Mouse (Mus musculus): ENCODE results near the gene Loxl1. TPM values are rescaled to one million over a fixed set of nuclear protein-coding genes. Genes with fewer than 3 reads are reported as not detected.
A peak's percentile ranks its signal among the peaks of the same experiment; 100 is the strongest.

Loxl1 gene
- polyA plus RNA-seq (2014; fragmentation: Nextera tagmentation; extraction: Ambion mirVana): 9.9 TPM in 2 replicates

DNA sequence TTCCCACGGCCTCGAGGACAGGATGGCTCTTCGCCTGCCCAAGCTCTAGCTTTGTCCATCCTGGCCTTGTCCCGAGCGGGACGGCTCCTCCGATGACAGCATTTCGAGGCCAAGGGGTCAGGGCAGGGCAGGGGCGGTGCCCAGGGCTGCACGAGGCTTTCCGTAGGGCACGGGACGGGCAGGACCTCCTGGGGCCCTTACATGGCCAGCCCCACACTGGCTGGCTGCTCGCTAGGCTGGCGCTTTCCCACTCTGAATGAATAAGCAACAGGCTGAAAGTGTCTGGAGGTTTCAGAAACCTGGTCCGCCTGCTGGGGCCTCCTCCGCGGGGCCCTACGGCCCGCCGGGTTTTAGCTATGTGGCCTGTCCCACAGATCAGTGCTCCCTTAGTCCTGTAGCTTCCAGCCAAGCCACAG lies at the start of gene Loxl1:
Gene Loxl1 (minus strand): TSS at position 243 of the 416 bp plus-strand sequence.
- Histone ChIP-seq H3K4me2 (peak within 1 kb of the TSS; percentile 59), H3K27ac (ENCODE audit: low read depth, low read length) (no peak within 1 kb of the TSS; the same call in 1 of the 2 replicates), H3K9ac (ENCODE audit: low read length) (peak within 1 kb of the TSS; percentile 41), H3K27me3 (ENCODE audit: control insufficient read depth, insufficient read depth, low read length) (peaks cover 21% of the 10 kb centered on the region), H3K4me1 (ENCODE audit: control insufficient read depth, insufficient read depth, low read length) (peaks cover 21% of the 10 kb centered on the region), H3K36me3 (ENCODE audit: control insufficient read depth, insufficient read depth, low read length) (no peaks in the 10 kb centered on the region), H3K9me3 (ENCODE audit: control insufficient read depth, low read length) (no peaks in the 10 kb centered on the region), H3K4me3 (ENCODE audit: low read depth, low read length) (peak within 1 kb of the TSS; percentile 34)
- DNase-seq (ENCODE audit: low spot score, missing footprints) (peak; percentile 96), ATAC-seq (ENCODE audit: low FRiP score) (peak; percentile 62)
- under 1% methylated on average over 21 of the region's 21 CpGs for WGBS

DNA sequence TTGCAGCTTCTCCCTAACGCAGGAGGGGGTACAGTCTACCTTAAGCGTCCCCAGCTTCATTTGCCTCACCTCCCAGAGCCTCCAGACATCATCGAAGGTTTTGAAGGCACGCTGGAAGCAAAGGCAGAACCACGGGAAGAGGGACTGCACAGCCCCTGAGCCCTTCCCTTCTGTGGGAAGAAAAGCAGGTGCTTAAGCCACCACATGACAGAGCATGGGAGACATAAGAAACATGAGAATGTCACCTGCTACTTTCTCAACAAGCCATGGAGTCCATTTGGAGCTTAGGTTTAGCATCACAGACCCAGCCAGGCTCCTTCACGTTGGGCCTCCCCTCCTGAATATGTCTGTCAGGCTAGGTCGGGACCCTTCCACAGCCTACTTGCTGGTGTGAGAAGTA lies 49.0 kb upstream of the Loxl1 start:
- Histone ChIP-seq H3K9me3 (ENCODE audit: control insufficient read depth, low read length) (no peaks in the 10 kb centered on the region), H3K4me3 (ENCODE audit: low read depth, low read length) (no peak overlapping the region), H3K4me2 (no peak overlapping the region), H3K4me1 (ENCODE audit: control insufficient read depth, insufficient read depth, low read length) (no peaks in the 10 kb centered on the region), H3K9ac (ENCODE audit: low read length) (no peak overlapping the region), H3K27me3 (ENCODE audit: control insufficient read depth, insufficient read depth, low read length) (no peaks in the 10 kb centered on the region), H3K36me3 (ENCODE audit: control insufficient read depth, insufficient read depth, low read length) (no peaks in the 10 kb centered on the region), H3K27ac (ENCODE audit: low read depth, low read length) (no peak overlapping the region)
- ATAC-seq (ENCODE audit: low FRiP score) (no peak), DNase-seq (ENCODE audit: low spot score, missing footprints) (no peak)
- 83% methylated on average over 7 of the region's 7 CpGs for WGBS

DNA sequence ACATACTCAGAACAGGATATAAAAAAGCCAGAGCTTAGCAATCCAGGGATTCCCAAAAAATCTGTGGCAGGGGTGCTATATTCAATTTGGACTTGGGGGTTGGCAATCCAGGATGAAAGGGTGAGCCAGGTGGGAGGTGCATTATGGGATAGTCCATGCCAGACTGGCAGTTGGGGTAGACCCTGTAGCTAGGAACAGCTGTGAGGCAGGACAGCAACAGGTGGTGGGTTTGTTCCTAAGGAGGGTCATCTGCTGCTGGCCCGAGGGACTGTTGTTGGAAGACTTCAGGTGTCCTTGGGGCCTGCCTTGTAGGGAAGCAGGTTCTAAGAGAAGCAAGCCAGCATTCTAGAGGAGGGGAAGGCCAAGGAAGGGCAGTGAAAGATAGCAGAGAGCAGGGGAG lies 48.4 kb upstream of the Loxl1 start:
- Histone ChIP-seq H3K4me1 (ENCODE audit: control insufficient read depth, insufficient read depth, low read length) (no peaks in the 10 kb centered on the region), H3K27me3 (ENCODE audit: control insufficient read depth, insufficient read depth, low read length) (no peaks in the 10 kb centered on the region), H3K9ac (ENCODE audit: low read length) (no peak overlapping the region), H3K27ac (ENCODE audit: low read depth, low read length) (no peak overlapping the region), H3K9me3 (ENCODE audit: control insufficient read depth, low read length) (no peaks in the 10 kb centered on the region), H3K4me3 (ENCODE audit: low read depth, low read length) (no peak overlapping the region), H3K36me3 (ENCODE audit: control insufficient read depth, insufficient read depth, low read length) (no peaks in the 10 kb centered on the region), H3K4me2 (no peak overlapping the region)
- WGBS: 69% methylated on average over 1 of the region's 1 CpGs
- no peak for ATAC-seq (ENCODE audit: low FRiP score)
- no peak for DNase-seq (ENCODE audit: low spot score, missing footprints)

DNA sequence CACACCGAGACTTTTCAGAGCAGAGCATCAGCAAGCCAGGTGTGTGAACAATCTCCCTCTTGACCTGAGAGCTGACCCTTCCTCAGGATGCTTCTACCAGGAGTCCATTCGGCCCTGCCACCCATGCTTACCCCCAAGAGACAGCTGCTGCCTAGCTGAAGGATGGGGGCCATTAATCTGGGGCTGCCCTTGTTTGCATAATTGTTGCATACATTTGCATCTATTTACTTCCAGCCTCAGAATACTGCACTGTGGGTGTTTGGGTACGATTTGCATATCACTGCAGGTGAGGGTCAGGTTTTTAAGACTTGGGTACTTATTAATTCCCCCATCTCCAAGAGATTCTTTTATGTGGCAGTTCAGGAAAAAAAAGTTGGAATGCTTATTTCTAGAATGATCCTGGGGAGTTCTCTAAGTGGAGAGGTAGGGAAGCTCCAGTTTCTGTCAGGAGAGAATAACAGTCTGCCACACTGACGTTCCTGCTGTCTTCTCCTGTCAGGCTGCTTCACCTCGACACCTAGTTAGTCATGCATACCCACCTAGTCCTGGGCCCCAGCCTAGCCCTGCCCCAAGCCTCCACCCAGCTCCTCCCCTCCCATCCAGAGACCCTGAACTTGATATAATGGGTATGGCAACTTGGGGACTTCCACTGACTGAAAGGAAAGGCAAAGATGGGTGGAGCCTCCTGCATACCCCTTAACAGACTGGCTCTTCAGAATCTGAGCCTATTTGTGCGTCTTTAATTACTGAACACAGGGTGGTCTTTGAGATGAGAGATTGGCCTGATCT lies 42.5 kb upstream of the Loxl1 start:
- 44% methylated on average over 6 of the region's 6 CpGs for WGBS

DNA sequence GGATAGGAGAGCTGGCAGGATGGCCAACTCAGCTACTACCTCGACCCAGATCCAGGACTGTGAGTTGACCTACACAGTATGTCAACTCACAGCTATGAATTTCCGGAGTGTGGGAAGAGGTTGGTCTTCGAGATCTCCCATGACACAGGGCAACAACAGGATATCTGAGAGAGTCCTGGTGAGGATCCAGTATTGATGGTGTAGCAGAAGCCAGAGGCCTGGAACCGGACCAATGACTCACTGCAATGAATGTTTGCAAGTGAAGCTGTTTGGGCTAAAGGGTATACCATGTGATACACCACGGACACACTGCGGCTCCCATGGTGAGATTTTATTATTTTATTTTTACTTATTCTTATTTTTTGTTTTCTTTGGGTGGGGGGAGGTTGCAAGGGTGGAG lies 41.7 kb upstream of the Loxl1 start:
- Histone ChIP-seq H3K4me3 (ENCODE audit: low read depth, low read length) (no peak overlapping the region), H3K4me1 (ENCODE audit: control insufficient read depth, insufficient read depth, low read length) (peaks cover 2% of the 10 kb centered on the region; the same call in 1 of the 2 replicates), H3K9me3 (ENCODE audit: control insufficient read depth, low read length) (no peaks in the 10 kb centered on the region), H3K9ac (ENCODE audit: low read length) (no peak overlapping the region), H3K27me3 (ENCODE audit: control insufficient read depth, insufficient read depth, low read length) (no peaks in the 10 kb centered on the region), H3K36me3 (ENCODE audit: control insufficient read depth, insufficient read depth, low read length) (no peaks in the 10 kb centered on the region), H3K27ac (ENCODE audit: low read depth, low read length) (no peak overlapping the region), H3K4me2 (no peak overlapping the region)
- 83% methylated on average over 6 of the region's 6 CpGs for WGBS
- no peak for DNase-seq (ENCODE audit: low spot score, missing footprints)
- no peak for ATAC-seq (ENCODE audit: low FRiP score)

More for the DNA sequence above, 42.5 kb upstream of the Loxl1 start:
- Histone ChIP-seq H3K4me3 (ENCODE audit: low read depth, low read length) (no peak overlapping the region), H3K4me2 (no peak overlapping the region), H3K4me1 (ENCODE audit: control insufficient read depth, insufficient read depth, low read length) (peaks cover 2% of the 10 kb centered on the region; the same call in 1 of the 2 replicates), H3K9ac (ENCODE audit: low read length) (no peak overlapping the region), H3K27me3 (ENCODE audit: control insufficient read depth, insufficient read depth, low read length) (no peaks in the 10 kb centered on the region), H3K27ac (ENCODE audit: low read depth, low read length) (no peak overlapping the region), H3K36me3 (ENCODE audit: control insufficient read depth, insufficient read depth, low read length) (no peaks in the 10 kb centered on the region), H3K9me3 (ENCODE audit: control insufficient read depth, low read length) (no peaks in the 10 kb centered on the region)
- ATAC-seq (ENCODE audit: low FRiP score) (no peak), DNase-seq (ENCODE audit: low spot score, missing footprints) (no peak)

DNA sequence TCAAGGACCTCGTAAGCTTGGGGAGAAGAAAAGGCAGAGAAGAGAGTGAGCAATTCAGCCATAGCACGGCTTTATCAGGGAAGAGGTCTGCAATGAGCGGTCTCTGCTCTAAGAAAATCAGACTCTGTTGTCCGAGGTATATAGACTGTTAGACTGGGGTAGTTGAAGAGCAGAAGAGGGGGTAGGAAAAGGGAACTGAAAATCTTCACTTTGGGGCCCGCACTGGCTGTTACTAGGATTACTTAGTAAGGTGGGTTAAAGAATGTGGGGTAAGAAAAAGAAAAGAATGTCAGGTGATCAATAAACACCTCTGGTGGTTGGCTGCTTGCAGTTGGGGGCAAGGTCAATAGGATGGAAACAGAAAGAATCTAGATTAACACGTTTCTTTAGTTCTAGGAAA lies 40.2 kb upstream of the Loxl1 start:
- WGBS: 87% methylated on average over 6 of the region's 6 CpGs
- no peaks in the 10 kb centered on the region for H3K36me3 ChIP-seq (ENCODE audit: control insufficient read depth, insufficient read depth, low read length)
- ATAC-seq (ENCODE audit: low FRiP score) (no peak), DNase-seq (ENCODE audit: low spot score, missing footprints) (no peak)
- no peaks in the 10 kb centered on the region for H3K9me3 ChIP-seq (ENCODE audit: control insufficient read depth, low read length)
- peaks cover 2% of the 10 kb centered on the region; the same call in 1 of the 2 replicates for H3K4me1 ChIP-seq (ENCODE audit: control insufficient read depth, insufficient read depth, low read length)
- no peak overlapping the region for H3K4me3 ChIP-seq (ENCODE audit: low read depth, low read length)
- no peak overlapping the region for H3K27ac ChIP-seq (ENCODE audit: low read depth, low read length)
- H3K27me3 ChIP-seq (ENCODE audit: control insufficient read depth, insufficient read depth, low read length): no peaks in the 10 kb centered on the region
- no peak overlapping the region for H3K9ac ChIP-seq (ENCODE audit: low read length)
- H3K4me2 ChIP-seq: no peak overlapping the region

DNA sequence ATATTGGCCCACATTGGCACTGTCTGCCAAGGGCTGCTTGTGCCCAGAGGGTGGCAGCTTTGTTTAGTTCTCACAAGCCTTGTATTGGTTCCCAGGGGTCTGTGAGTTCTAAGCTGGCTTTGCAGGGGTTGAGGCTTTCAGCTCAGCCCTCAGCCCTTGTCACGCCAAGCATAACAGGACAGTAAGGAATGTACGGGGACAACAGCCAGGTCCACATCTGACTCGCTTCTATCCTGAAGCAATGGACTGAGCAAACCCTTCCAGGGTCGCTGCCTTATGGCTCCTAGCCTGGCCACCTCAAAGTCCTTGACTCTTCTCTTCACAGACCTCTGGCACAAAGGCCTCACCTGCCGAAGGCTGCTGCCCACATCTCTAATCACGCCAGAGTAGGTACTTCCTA lies 34.8 kb upstream of the Loxl1 start:
- 88% methylated on average over 6 of the region's 6 CpGs for WGBS

DNA sequence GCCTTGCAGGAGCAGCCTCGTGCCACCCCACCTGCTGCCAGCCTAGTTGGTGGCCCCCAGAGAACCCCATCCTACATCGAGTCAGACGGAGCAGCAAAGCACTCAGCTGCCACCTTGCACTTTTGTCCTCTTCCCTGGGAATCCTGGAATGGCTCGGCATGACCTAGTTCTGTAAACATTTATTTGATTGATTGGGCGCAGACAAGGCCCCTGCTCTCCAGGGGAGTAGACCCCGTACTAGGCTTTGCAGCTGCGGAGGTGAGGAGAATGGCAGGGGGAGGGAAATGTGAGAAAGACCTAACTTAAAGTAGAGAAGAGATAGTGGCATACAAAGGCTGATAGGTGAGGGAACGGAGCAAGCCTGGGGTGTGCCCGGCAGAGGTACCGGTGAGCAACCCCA lies 33.5 kb upstream of the Loxl1 start:
- Histone ChIP-seq H3K4me2 (no peak overlapping the region), H3K4me1 (ENCODE audit: control insufficient read depth, insufficient read depth, low read length) (no peaks in the 10 kb centered on the region), H3K4me3 (ENCODE audit: low read depth, low read length) (no peak overlapping the region), H3K36me3 (ENCODE audit: control insufficient read depth, insufficient read depth, low read length) (no peaks in the 10 kb centered on the region), H3K27me3 (ENCODE audit: control insufficient read depth, insufficient read depth, low read length) (no peaks in the 10 kb centered on the region), H3K9ac (ENCODE audit: low read length) (no peak overlapping the region), H3K9me3 (ENCODE audit: control insufficient read depth, low read length) (no peaks in the 10 kb centered on the region), H3K27ac (ENCODE audit: low read depth, low read length) (no peak overlapping the region)
- no peak for ATAC-seq (ENCODE audit: low FRiP score)
- no peak for DNase-seq (ENCODE audit: low spot score, missing footprints)
- WGBS: 68% methylated on average over 10 of the region's 10 CpGs

More for the DNA sequence above, 34.8 kb upstream of the Loxl1 start:
- Histone ChIP-seq H3K4me3 (ENCODE audit: low read depth, low read length) (no peak overlapping the region), H3K4me2 (no peak overlapping the region), H3K27ac (ENCODE audit: low read depth, low read length) (no peak overlapping the region), H3K9me3 (ENCODE audit: control insufficient read depth, low read length) (no peaks in the 10 kb centered on the region), H3K4me1 (ENCODE audit: control insufficient read depth, insufficient read depth, low read length) (no peaks in the 10 kb centered on the region), H3K36me3 (ENCODE audit: control insufficient read depth, insufficient read depth, low read length) (no peaks in the 10 kb centered on the region), H3K9ac (ENCODE audit: low read length) (no peak overlapping the region), H3K27me3 (ENCODE audit: control insufficient read depth, insufficient read depth, low read length) (no peaks in the 10 kb centered on the region)
- no peak for ATAC-seq (ENCODE audit: low FRiP score)
- DNase-seq (ENCODE audit: low spot score, missing footprints): no peak

DNA sequence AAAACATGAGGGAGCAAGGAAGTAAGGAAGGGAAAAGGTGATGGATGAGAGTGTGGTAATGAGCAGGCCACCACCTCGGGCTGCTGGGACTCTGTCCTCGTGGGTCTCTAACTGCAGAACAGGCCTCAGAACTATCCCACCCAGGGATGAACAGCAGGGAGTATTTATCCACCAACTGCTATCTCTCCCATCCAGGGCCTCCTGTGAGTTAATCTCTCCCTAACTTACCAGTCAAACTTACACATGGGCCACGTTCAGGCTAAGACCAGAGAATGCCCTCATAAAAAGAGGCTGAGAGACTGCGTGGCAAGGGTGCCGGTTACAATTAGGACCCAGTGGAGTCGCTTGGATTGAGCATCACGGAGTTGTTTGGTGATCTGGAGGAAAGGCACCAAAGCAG lies 33.0 kb upstream of the Loxl1 start:
- no peaks in the 10 kb centered on the region for H3K27me3 ChIP-seq (ENCODE audit: control insufficient read depth, insufficient read depth, low read length)
- H3K4me3 ChIP-seq (ENCODE audit: low read depth, low read length): no peak overlapping the region
- no peak overlapping the region for H3K9ac ChIP-seq (ENCODE audit: low read length)
- no peaks in the 10 kb centered on the region for H3K4me1 ChIP-seq (ENCODE audit: control insufficient read depth, insufficient read depth, low read length)
- no peak overlapping the region for H3K4me2 ChIP-seq
- H3K27ac ChIP-seq (ENCODE audit: low read depth, low read length): no peak overlapping the region
- WGBS: 65% methylated on average over 7 of the region's 7 CpGs
- no peaks in the 10 kb centered on the region for H3K36me3 ChIP-seq (ENCODE audit: control insufficient read depth, insufficient read depth, low read length)
- ATAC-seq (ENCODE audit: low FRiP score) (no peak), DNase-seq (ENCODE audit: low spot score, missing footprints) (no peak)
- no peaks in the 10 kb centered on the region for H3K9me3 ChIP-seq (ENCODE audit: control insufficient read depth, low read length)
